Mouse (Mus musculus) testis, postnatal 10 days (tissue): Measurements from ENCODE around the gene Gm11034.

ENCODE experiments used
- DNase-seq: peaks from one replicate; pipeline ENCODE4 v3.0.0; 2021; ENCODE audit warnings: low spot score

Gm11034 gene

GRCm38 (mm10) chr8:72210710-72211109 lies 2.7 kb downstream of the Gm11034 start:
- no peak for DNase-seq

DNA sequence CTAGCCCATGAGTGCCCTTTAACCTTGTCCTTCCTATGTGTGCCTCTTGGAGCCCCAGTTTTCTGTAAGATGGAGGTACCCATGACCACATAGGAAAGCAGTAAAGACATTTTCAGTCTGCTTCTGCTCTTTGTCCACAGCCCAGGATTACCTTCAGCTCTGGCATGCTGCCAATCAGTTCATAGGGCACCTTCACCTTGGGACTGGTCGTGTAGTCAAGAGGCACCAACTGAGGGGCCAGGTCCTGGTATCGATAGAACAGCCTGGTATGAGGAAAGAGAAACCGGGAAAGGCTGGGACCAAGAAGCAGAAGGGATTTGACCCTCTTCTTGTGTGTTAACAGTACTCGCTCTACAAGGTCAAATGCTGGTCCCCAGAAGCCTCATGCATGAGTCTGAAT lies 3.2 kb downstream of the Gm11034 start:
- DNase-seq = no peak

DNA sequence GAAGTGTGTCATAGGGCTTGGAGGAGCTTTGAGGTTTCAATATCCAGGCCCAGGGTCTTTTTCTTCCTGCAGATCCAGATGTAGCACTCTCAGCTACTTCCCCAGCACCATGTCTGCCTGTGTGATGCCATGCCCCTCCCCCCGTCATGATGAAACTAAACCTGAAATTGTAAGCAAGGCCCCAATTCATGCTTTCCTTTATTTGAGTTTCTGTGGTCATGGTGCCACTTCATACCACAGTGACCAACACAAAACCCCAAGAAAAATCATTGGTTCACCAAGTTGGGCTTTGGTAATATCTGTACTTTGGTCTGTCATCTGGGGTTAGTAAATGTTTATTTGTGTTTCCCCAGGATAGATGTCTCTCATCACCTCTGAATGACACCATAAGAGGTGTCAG lies 4.9 kb downstream of the Gm11034 start:
- DNase-seq = no peak

GRCm38 (mm10) chr8:72197997-72198396 lies 15.4 kb downstream of the Gm11034 start:
- DNase-seq = no peak

DNA sequence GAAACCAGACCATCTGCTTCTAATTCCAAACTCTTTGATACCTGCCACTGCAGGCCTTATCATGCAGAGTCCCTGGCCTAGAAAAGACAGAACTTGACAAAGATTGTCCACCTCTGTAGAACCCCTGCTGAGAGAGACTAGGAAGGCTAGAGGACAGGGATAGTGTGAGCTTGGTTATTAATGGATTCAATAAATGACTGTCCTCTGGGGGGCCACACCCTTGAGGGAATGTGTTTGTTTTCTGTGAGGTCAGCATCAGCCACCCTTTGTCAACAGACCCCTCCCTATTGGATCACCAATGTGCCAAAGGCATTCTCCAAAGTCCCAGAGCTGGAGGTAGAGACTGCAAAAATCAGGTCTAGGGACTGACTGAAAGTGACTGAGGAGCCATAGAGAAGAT lies 21.4 kb downstream of the Gm11034 start:
- no peak for DNase-seq

DNA sequence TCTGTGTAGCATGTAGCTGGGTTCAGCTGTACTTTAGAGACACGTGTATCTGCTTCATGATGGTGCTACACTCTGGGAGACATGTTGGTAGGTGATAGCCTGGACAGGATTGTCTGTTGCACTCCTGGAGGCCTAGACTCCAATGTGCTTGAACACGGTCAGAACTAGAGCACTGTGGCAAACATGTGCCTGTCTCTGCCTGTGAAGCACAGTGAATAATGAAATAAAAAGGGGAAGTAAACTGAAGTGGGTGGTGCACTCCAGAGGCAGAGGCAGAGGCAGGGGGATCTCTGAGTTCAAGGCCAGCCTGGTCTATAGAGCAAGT lies 23.3 kb downstream of the Gm11034 start:
- no peak for DNase-seq

- DNase-seq = no peak
Measured at GRCm38 (mm10) chr8:72189417-72190214, 23.8 kb downstream of the Gm11034 start, which contains the start of gene Hsh2d. Hsh2d (plus strand) TSS chr8:72189638.

DNA sequence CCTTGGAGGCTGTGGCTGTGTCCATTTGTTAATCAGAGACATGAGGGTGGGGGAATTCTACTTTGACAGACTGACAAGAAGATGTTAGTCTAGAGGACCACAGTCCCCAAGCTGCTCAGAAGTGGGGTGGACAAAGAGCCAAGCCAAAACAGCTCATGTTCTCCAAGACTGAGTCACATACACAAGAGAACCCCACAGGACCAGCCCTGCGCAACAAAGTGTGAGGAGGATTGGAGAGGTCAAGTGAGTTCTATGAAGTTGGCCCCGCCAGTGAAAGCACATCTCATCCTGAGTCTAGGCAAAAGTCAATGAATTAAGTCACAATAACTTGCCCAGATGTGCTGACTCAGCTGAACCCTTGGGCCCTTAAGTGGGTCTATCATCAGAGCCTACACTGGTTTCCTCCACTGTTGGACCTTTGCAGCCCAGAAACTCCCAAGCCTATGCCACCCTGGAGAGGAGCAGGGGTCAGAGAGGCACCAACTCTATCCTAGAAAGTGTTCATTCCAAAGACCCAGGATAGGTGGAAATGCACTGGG lies 25.6 kb downstream of the Gm11034 start:
- DNase-seq = no peak

GRCm38 (mm10) chr8:72183554-72184202 lies 29.8 kb downstream of the Gm11034 start:
- DNase-seq = no peak

- DNase-seq = peak; percentile 87
Measured at GRCm38 (mm10) chr8:72177346-72177925, 36.0 kb downstream of the Gm11034 start.

DNA sequence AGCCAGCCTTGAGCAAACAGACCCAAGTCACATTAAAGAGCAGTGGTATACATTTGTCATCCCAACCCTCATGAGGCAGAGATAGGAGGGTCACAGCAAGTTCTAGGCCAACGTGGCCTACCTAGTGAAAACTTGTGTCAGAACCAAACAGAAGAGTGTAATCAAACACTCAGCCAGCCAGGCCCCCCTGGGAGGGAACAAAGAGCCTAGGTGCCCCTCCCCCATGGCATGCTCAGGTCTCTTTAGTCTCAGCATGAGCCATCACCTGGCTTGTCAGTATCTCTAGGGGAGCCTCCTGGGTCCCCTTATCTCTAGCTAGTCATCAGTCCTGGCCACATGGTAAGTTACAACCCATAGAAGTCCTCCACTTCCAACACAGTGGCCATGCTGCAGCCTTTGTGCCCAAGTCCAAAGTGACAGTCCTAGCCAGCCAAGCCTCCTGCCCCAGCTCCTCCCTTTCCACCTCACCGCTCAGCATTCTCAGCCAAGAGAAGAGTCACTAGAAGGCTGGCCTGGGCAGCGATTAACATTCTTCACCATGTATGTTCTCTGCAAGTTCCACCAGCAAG lies 43.7 kb downstream of the Gm11034 start:
- DNase-seq = no peak

- no peak for DNase-seq
Measured at GRCm38 (mm10) chr8:72169098-72169668, 44.3 kb downstream of the Gm11034 start.
